In genomic region chr9:44873665-44874064, GRCm38 (mm10) we compare ENCODE assay signal across 19 mouse cellular contexts. TPM values are rescaled to one million over a fixed set of nuclear protein-coding genes. Genes with fewer than 3 reads are reported as not detected.
DNase-seq lines count a peak whose midpoint lies in the region; ATAC-seq and TF ChIP-seq lines count a peak whose summit lies in the region.
"Had no signal": no experiment of that assay in that cellular context is flagged by ENCODE, and none has a peak within 500 bp of the region (broad histone marks: within the 10 kb centered on the region; RNA-seq: fewer than 3 reads in every experiment).

No protein-coding gene starts in this region.

- ATAC-seq in stomach, embryonic 16.5 days (ENCODE audit: insufficient read depth, low FRiP score), result no peak
- ATAC-seq in stomach, postnatal 0 days (ENCODE audit: low FRiP score, low TSS enrichment), result no peak
- ATAC-seq in activated CD4-positive, CD25-positive, alpha-beta regulatory T cell, adult 4 months, result peak; percentile 80
- ATAC-seq in intestine, postnatal 0 days, result no peak
- ATAC-seq in granulocyte monocyte progenitor cell, adult 5-6 weeks (replicated peaks; ENCODE audit: poor library complexity, severe bottlenecking), result no peak
- no peak for ATAC-seq in hindbrain, embryonic 12.5 days (ENCODE audit: low FRiP score)
- ATAC-seq: forebrain, embryonic 15.5 days had no signal

- H3K36me3 ChIP-seq in stomach, embryonic 16.5 days (ENCODE audit: control insufficient read depth, insufficient read depth, low read length), result no peaks in the 10 kb centered on the region
- H3K36me3 ChIP-seq in stomach, postnatal 0 days (ENCODE audit: control insufficient read depth, insufficient read depth, low read length), result no peaks in the 10 kb centered on the region
- peaks cover 3% of the 10 kb centered on the region; the same call in 1 of the 2 replicates for H3K36me3 ChIP-seq in intestine, postnatal 0 days (ENCODE audit: control insufficient read depth, insufficient read depth)
- 0 out of 2 replicates have a peak, but pooled peaks cover 5% of the 10 kb centered on the region for H3K36me3 ChIP-seq in hindbrain, embryonic 12.5 days
- H3K36me3 ChIP-seq: forebrain, embryonic 15.5 days; limb, embryonic 15.5 days had no signal

- DNase-seq in stomach, postnatal 0 days (ENCODE audit: low spot score), result no peak
- DNase-seq in kidney, postnatal 25 days, result no peak
- DNase-seq: cerebellum, adult 8-10 months; heart, postnatal 10 days; kidney, adult 8-10 months; kidney, postnatal 4 days; thymus, postnatal 25 days had no signal

- no peak overlapping the region for H3K27ac ChIP-seq in stomach, embryonic 16.5 days (ENCODE audit: low read length)
- no peak overlapping the region for H3K27ac ChIP-seq in stomach, postnatal 0 days (replicated peaks)
- no peak overlapping the region for H3K27ac ChIP-seq in intestine, postnatal 0 days (ENCODE audit: low read depth, low read length)
- no peak overlapping the region for H3K27ac ChIP-seq in hindbrain, embryonic 12.5 days
- H3K27ac ChIP-seq: embryonic facial prominence, embryonic 12.5 days; forebrain, embryonic 15.5 days; liver, embryonic 15.5 days had no signal

- H3K9me3 ChIP-seq in stomach, embryonic 16.5 days (replicated peaks; ENCODE audit: control insufficient read depth, low read length), result no peaks in the 10 kb centered on the region
- no peaks in the 10 kb centered on the region for H3K9me3 ChIP-seq in stomach, postnatal 0 days (ENCODE audit: control insufficient read depth, low read length)
- H3K9me3 ChIP-seq in intestine, postnatal 0 days (ENCODE audit: control insufficient read depth), result no peaks in the 10 kb centered on the region
- no peaks in the 10 kb centered on the region for H3K9me3 ChIP-seq in hindbrain, embryonic 12.5 days (replicated peaks)
- H3K9me3 ChIP-seq: embryonic facial prominence, embryonic 12.5 days; forebrain, embryonic 15.5 days; hindbrain, embryonic 13.5 days; limb, embryonic 15.5 days; liver, embryonic 15.5 days had no signal

- WGBS in stomach, embryonic 16.5 days, result 40% methylated on average over 5 of the region's 5 CpGs
- 36% methylated on average over 5 of the region's 5 CpGs for WGBS in stomach, postnatal 0 days
- 27% methylated on average over 5 of the region's 5 CpGs for WGBS in intestine, postnatal 0 days
- 83% methylated on average over 5 of the region's 5 CpGs for WGBS in hindbrain, embryonic 12.5 days

- TF ChIP-seq CTCF in stomach, postnatal 0 days (IDR thresholded peaks at IDR 0.05; ENCODE audit: low read depth), result no peak
- TF ChIP-seq CTCF in intestine, postnatal 0 days (IDR thresholded peaks at IDR 0.05; ENCODE audit: low read depth), result no peak

- peak overlapping the region; percentile 6; the same call in 1 of the 2 replicates for H3K4me2 ChIP-seq in stomach, embryonic 16.5 days (ENCODE audit: low read depth, low read length)
- no peak overlapping the region for H3K4me2 ChIP-seq in stomach, postnatal 0 days (replicated peaks; ENCODE audit: low read depth)
- H3K4me2 ChIP-seq in intestine, postnatal 0 days (replicated peaks; ENCODE audit: low read depth), result peak overlapping the region; percentile 24; the same call in 1 of the 2 replicates
- no peak overlapping the region for H3K4me2 ChIP-seq in hindbrain, embryonic 12.5 days (replicated peaks)
- H3K4me2 ChIP-seq: embryonic facial prominence, embryonic 12.5 days; forebrain, embryonic 15.5 days; heart, embryonic 11.5 days; hindbrain, embryonic 13.5 days; limb, embryonic 15.5 days; liver, embryonic 15.5 days; midbrain, embryonic 11.5 days had no signal

- no peak for TF ChIP-seq EP300 in stomach, postnatal 0 days (optimal IDR thresholded peaks at IDR 0.05)

- no peak overlapping the region for H3K4me3 ChIP-seq in stomach, embryonic 16.5 days (replicated peaks; ENCODE audit: low read length)
- no peak overlapping the region for H3K4me3 ChIP-seq in stomach, postnatal 0 days (ENCODE audit: low read depth, low read length)
- no peak overlapping the region for H3K4me3 ChIP-seq in intestine, postnatal 0 days (ENCODE audit: low read depth, low read length)
- no peak overlapping the region for H3K4me3 ChIP-seq in hindbrain, embryonic 12.5 days
- H3K4me3 ChIP-seq: embryonic facial prominence, embryonic 12.5 days; forebrain, embryonic 15.5 days; hindbrain, embryonic 13.5 days; limb, embryonic 15.5 days; liver, embryonic 15.5 days had no signal

- peaks cover 27% of the 10 kb centered on the region for H3K4me1 ChIP-seq in stomach, embryonic 16.5 days (ENCODE audit: control insufficient read depth, insufficient read depth, low read length)
- H3K4me1 ChIP-seq in stomach, postnatal 0 days (replicated peaks; ENCODE audit: control insufficient read depth, insufficient read depth), result peaks cover 4% of the 10 kb centered on the region; the same call in 1 of the 2 replicates
- H3K4me1 ChIP-seq in intestine, postnatal 0 days (replicated peaks; ENCODE audit: control insufficient read depth, insufficient read depth, low read length), result 0 out of 2 replicates have a peak, but pooled peaks cover 9% of the 10 kb centered on the region
- peaks cover 42% of the 10 kb centered on the region for H3K4me1 ChIP-seq in hindbrain, embryonic 12.5 days

- no peak overlapping the region for H3K9ac ChIP-seq in stomach, embryonic 16.5 days (ENCODE audit: low read length)
- no peak overlapping the region for H3K9ac ChIP-seq in stomach, postnatal 0 days (ENCODE audit: low read length)
- H3K9ac ChIP-seq in intestine, postnatal 0 days (ENCODE audit: low read depth, low read length), result no peak overlapping the region
- no peak overlapping the region for H3K9ac ChIP-seq in hindbrain, embryonic 12.5 days
- H3K9ac ChIP-seq: embryonic facial prominence, embryonic 12.5 days; forebrain, embryonic 15.5 days; limb, embryonic 15.5 days; liver, embryonic 15.5 days had no signal

- H3K27me3 ChIP-seq in stomach, embryonic 16.5 days (ENCODE audit: control insufficient read depth, insufficient read depth, low read length), result no peaks in the 10 kb centered on the region
- no peaks in the 10 kb centered on the region for H3K27me3 ChIP-seq in stomach, postnatal 0 days (ENCODE audit: control insufficient read depth, insufficient read depth, low read length)
- no peaks in the 10 kb centered on the region for H3K27me3 ChIP-seq in intestine, postnatal 0 days (replicated peaks; ENCODE audit: control insufficient read depth, insufficient read depth, low read length)
- H3K27me3 ChIP-seq in hindbrain, embryonic 12.5 days, result no peaks in the 10 kb centered on the region
- H3K27me3 ChIP-seq: embryonic facial prominence, embryonic 12.5 days; forebrain, embryonic 15.5 days; hindbrain, embryonic 13.5 days; limb, embryonic 15.5 days; liver, embryonic 15.5 days had no signal

RNA-seq across cellular contexts. Expression of gene Kmt2a, which starts 7.4 kb away (rescaled TPM):
- polyA plus RNA-seq in stomach, embryonic 16.5 days (2015; fragmentation: Nextera tagmentation; extraction: Ambion mirVana), result 7.1 and 8.8 TPM in 2 replicates
- polyA plus RNA-seq in stomach, postnatal 0 days (2015; fragmentation: Nextera tagmentation; extraction: Ambion mirVana), result 3.9 and 4.3 TPM in 2 replicates
- polyA plus RNA-seq in activated CD4-positive, CD25-positive, alpha-beta regulatory T cell, adult 4 months (2017; shearing (Covaris generic)), result 10 to 100 TPM; 28.7 to 31.1 TPM
- polyA plus RNA-seq in intestine, postnatal 0 days (2015; fragmentation: Nextera tagmentation; extraction: Ambion mirVana), result 2.9 and 3.4 TPM in 2 replicates
- 83.6 and 93.1 TPM in 2 replicates for total RNA-seq in granulocyte monocyte progenitor cell, adult 5-6 weeks (2014; fragmentation: Nextera tagmentation)
- total RNA-seq in granulocyte monocyte progenitor cell, adult 5-6 weeks (2017), result 7.4 and 10.8 TPM in 2 replicates
- polyA plus RNA-seq in hindbrain, embryonic 12.5 days (2016; fragmentation: Nextera tagmentation; extraction: Ambion mirVana), result 29.5 and 33.2 TPM in 2 replicates

RNA-seq across cellular contexts. Expression of gene Atp5l, which starts 46.9 kb away (rescaled TPM):
- 660 and 783 TPM in 2 replicates for polyA plus RNA-seq in stomach, embryonic 16.5 days (2015; fragmentation: Nextera tagmentation; extraction: Ambion mirVana)
- polyA plus RNA-seq in stomach, postnatal 0 days (2015; fragmentation: Nextera tagmentation; extraction: Ambion mirVana), result 1,024 and 1,071 TPM in 2 replicates
- polyA plus RNA-seq in activated CD4-positive, CD25-positive, alpha-beta regulatory T cell, adult 4 months (2017; shearing (Covaris generic)), result 100 to 1,000 TPM; 538 to 670 TPM
- 1,311 and 1,336 TPM in 2 replicates for polyA plus RNA-seq in intestine, postnatal 0 days (2015; fragmentation: Nextera tagmentation; extraction: Ambion mirVana)
- 710 and 961 TPM in 2 replicates for total RNA-seq in granulocyte monocyte progenitor cell, adult 5-6 weeks (2014; fragmentation: Nextera tagmentation)
- 149 and 237 TPM in 2 replicates for total RNA-seq in granulocyte monocyte progenitor cell, adult 5-6 weeks (2017)
- polyA plus RNA-seq in hindbrain, embryonic 12.5 days (2016; fragmentation: Nextera tagmentation; extraction: Ambion mirVana), result 489 and 578 TPM in 2 replicates

Comparison
In these comparisons a context has a peak if more than half of its experiments do, and no peak if none do; other contexts are left out.
1. H3K4me2 ChIP-seq: peak in stomach, embryonic 16.5 days (single experiment) and intestine, postnatal 0 days (single experiment); none in stomach, postnatal 0 days (single experiment) and hindbrain, embryonic 12.5 days (single experiment).